Mouse (Mus musculus): ENCODE results near the gene Atm.

DNA sequence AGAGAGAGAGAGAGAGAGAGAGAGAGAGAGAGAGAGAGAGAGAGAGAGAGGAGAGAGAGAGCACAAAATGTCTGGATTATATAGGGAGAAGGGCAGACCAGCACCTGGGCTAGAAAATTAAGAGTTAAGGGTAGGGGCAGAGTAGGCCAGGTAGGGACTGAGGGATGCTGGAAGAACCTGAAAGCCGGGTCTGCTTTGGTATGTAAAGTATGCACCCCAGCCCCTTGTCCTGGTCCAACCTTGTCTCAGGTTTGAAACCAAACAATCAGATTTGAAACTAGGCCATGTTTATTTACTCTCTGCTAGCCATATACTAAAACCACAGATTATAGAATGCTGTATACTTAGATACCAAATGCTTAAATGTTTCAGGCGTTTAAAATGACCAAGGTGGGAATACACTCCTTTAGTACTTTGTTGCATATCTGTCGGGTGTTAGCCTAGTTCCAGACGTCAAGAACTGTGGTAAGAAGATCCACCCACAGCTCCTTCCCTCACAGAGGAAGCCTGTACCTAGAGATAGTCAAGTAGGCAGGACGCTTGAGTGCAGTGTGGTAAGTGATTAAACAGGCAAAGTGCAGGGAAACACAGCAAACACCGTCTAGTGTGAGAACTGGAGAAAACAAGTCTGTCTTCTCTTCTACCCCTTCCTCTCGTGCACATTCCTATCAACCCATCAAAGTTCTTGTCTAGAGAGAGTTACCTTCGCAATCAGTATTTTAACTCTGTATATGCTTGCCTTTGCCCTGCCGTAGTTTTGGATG is 114.2 kb downstream of the Atm start:
- TF ChIP-seq CTCF (conservative IDR thresholded peaks at IDR 0.05; ENCODE audit: low read length) (no peak), POU5F1 (IDR thresholded peaks at IDR 0.05; ENCODE audit: borderline replicate concordance, low read length) (no peak), NANOG (IDR thresholded peaks at IDR 0.05; ENCODE audit: borderline replicate concordance, low read length) (no peak)

Data from E14TG2a.4 (cell line).